Mouse (Mus musculus): ENCODE results near the gene Gm28998.
"Not testable (repeated sequence)": the region's sequence is repeated elsewhere in the genome, so short reads cannot be mapped to it uniquely, and the experiment has no call there.

Gene Gm28998

DNA sequence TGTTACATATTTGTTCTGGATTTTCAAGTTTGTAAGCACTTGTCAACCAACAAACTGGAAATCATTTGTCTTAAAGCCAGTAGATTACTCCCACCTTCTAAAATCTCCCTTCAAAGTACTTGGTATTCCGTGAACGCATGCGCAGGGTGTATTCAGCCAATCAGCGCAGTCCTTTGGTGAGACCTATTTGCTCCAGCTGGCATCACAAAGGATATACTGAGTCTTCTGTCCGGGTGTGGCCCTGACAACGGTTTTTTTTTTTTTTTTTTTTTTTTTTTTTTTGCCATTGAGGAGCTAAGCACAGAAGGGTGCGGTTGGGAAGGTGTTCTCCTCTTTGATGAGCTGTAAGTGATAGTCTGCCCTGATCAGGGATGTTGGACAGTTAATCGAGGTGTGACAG lies at the start of gene Gm28998:
TSS of gene Gm28998 (plus strand) at position 301 of the 400 bp plus-strand sequence.
- not testable (repeated sequence) for DNase-seq (ENCODE audit: low read depth, low spot score)

Data from retina, adult 2 months (tissue).